Comparison of ENCODE assay signal across 10 mouse cellular contexts in genomic region chr6:115492952-115493613, GRCm38 (mm10). TPM values are rescaled to one million over a fixed set of nuclear protein-coding genes. Genes with fewer than 3 reads are reported as not detected.
DNase-seq lines count a peak whose midpoint lies in the region; TF ChIP-seq lines count a peak whose summit lies in the region.
"Had no signal": no experiment of that assay in that cellular context is flagged by ENCODE, and none has a peak within 500 bp of the region (broad histone marks: within the 10 kb centered on the region; RNA-seq: fewer than 3 reads in every experiment).

No protein-coding gene starts in this region.

- peak overlapping the region; percentile 69 for H3K27ac ChIP-seq in left cerebral cortex, adult 2 months
- H3K27ac ChIP-seq: kidney, embryonic 15.5 days; midbrain, embryonic 12.5 days had no signal

- intact Hi-C loops in left cerebral cortex, adult 2 months (cut with DNase I), result no loop called here

- TF ChIP-seq CTCF in left cerebral cortex, adult 2 months (IDR thresholded peaks at IDR 0.05), result no peak

- peak; percentile 64 for DNase-seq in right cerebral cortex, adult 18-20 months
- DNase-seq in right cerebral cortex, postnatal 14 days, result no peak
- DNase-seq in cerebellum, postnatal 14 days, result peak; percentile 63 to 81
- peak; percentile 17 to 29 for DNase-seq in left cerebral cortex, adult 2 months (ENCODE audit: extremely low spot score in 1 of 2, low spot score in 2 of 2)
- DNase-seq in kidney, postnatal 25 days, result no peak
- DNase-seq in retina, embryonic 14.5 days (ENCODE audit: low spot score), result no peak
- DNase-seq in spleen, postnatal 36 days (ENCODE audit: low spot score in 2 of 2), result no peak
- DNase-seq: thymus, adult 18-20 months had no signal

- H3K4me3 ChIP-seq in left cerebral cortex, adult 2 months, result no peak overlapping the region
- H3K4me3 ChIP-seq: kidney, embryonic 15.5 days; midbrain, embryonic 12.5 days had no signal

RNA-seq across cellular contexts. Expression of gene Tsen2, which starts 51.4 kb away (rescaled TPM):
- total RNA-seq in left cerebral cortex, adult 2 months (2021), result 10 to 100 TPM; 22.2 to 25.7 TPM

Comparison
In these comparisons a context has a peak if more than half of its experiments do, and no peak if none do; other contexts are left out.
1. DNase-seq: peak in right cerebral cortex, adult 18-20 months (single experiment), cerebellum, postnatal 14 days (2 of 2) and left cerebral cortex, adult 2 months (2 of 2); none in right cerebral cortex, postnatal 14 days (single experiment), kidney, postnatal 25 days (0 of 2), retina, embryonic 14.5 days (single experiment) and spleen, postnatal 36 days (0 of 2).